Mouse (Mus musculus) heart, embryonic 12.5 days (tissue): ENCODE measurements at regions not wholly inside any gene's neighbourhood (a gene's known extent, or its start where the extent isn't known, plus 50 kb on each side); places are given as distances from the start of the nearest gene placed in this dataset.

ENCODE experiments used
- ATAC-seq: fragments of 200-750 bp; cut with Nextera tagmentation; 2 replicates; pipeline ENCODE4 v1.8.0; 2017; ENCODE audit warnings: moderate TSS enrichment, moderate library complexity; ENCODE audit not compliant: insufficient number of reproducible peaks, low FRiP score
- H3K27ac ChIP-seq: fragments of 300-500 bp; sonication (generic); 2 replicates; pipeline ENCODE4 v1.5.1; 2016; ENCODE audit warnings: mild to moderate bottlenecking, moderate library complexity; ENCODE audit not compliant: poor library complexity, severe bottlenecking
- H3K27me3 ChIP-seq: fragments of 300-500 bp; sonication (generic); replicated peaks from 2 replicates; pipeline ENCODE4 v1.6.1; 2016; ENCODE audit warnings: mild to moderate bottlenecking, moderate library complexity
- H3K36me3 ChIP-seq: fragments of 300-500 bp; sonication (generic); 2 replicates; pipeline ENCODE4 v1.6.1; 2016; ENCODE audit warnings: mild to moderate bottlenecking, moderate library complexity
- H3K4me1 ChIP-seq: fragments of 300-500 bp; sonication (generic); replicated peaks from 2 replicates; pipeline ENCODE4 v1.6.1; 2016; ENCODE audit warnings: mild to moderate bottlenecking
- H3K4me2 ChIP-seq: fragments of 300-500 bp; sonication (generic); 2 replicates; pipeline ENCODE4 v1.6.1; 2016; ENCODE audit warnings: mild to moderate bottlenecking, moderate library complexity
- H3K4me3 ChIP-seq: fragments of 300-500 bp; sonication (generic); 2 replicates; pipeline ENCODE4 v1.5.1; 2016; ENCODE audit warnings: mild to moderate bottlenecking
- H3K9ac ChIP-seq: fragments of 300-500 bp; sonication (generic); 2 replicates; pipeline ENCODE4 v1.6.1; 2016; ENCODE audit warnings: mild to moderate bottlenecking, moderate library complexity
- H3K9me3 ChIP-seq: fragments of 300-500 bp; sonication (generic); replicated peaks from 2 replicates; pipeline ENCODE4 v1.6.1; 2016; ENCODE audit warnings: mild to moderate bottlenecking, moderate library complexity
- WGBS: fragments of 180-500 bp; shearing (Covaris S2); methylation state at CpG from one replicate; pipeline ENCODE4 v1.1.7; 2016; 5-methylcytosine and 5-hydroxymethylcytosine counted together

GRCm38 (mm10) chr15:31138637-31139036, 85.5 kb upstream of the Dap start:
- H3K4me3 ChIP-seq, result no peak overlapping the region
- H3K9ac ChIP-seq, result no peak overlapping the region
- H3K36me3 ChIP-seq, result no peaks in the 10 kb centered on the region
- H3K9me3 ChIP-seq, result no peaks in the 10 kb centered on the region
- H3K4me2 ChIP-seq, result no peak overlapping the region
- H3K27ac ChIP-seq, result no peak overlapping the region
- 81% methylated on average over 6 of the region's 6 CpGs for whole genome bisulfite sequencing
- no peaks in the 10 kb centered on the region for H3K4me1 ChIP-seq
- H3K27me3 ChIP-seq, result no peaks in the 10 kb centered on the region
- ATAC-seq, result no peak

- Histone ChIP-seq H3K27ac (no peak overlapping the region), H3K4me3 (no peak overlapping the region), H3K4me1 (no peaks in the 10 kb centered on the region), H3K36me3 (no peaks in the 10 kb centered on the region), H3K9ac (no peak overlapping the region), H3K4me2 (no peak overlapping the region), H3K9me3 (no peaks in the 10 kb centered on the region), H3K27me3 (no peaks in the 10 kb centered on the region)
- no peak for ATAC-seq
- 74% methylated on average over 4 of the region's 4 CpGs for WGBS
Observed at GRCm38 (mm10) chr15:31141750-31142149, 82.4 kb upstream of the Dap start.

GRCm38 (mm10) chr15:31148251-31149145, 75.6 kb upstream of the Dap start:
- WGBS, result 83% methylated on average over 10 of the region's 10 CpGs
- Histone ChIP-seq H3K27ac (no peak overlapping the region), H3K27me3 (no peaks in the 10 kb centered on the region; the same call in 1 of the 2 replicates), H3K9ac (no peak overlapping the region), H3K36me3 (no peaks in the 10 kb centered on the region), H3K4me2 (no peak overlapping the region), H3K4me1 (no peaks in the 10 kb centered on the region), H3K4me3 (no peak overlapping the region), H3K9me3 (no peaks in the 10 kb centered on the region)
- no peak for ATAC-seq

GRCm38 (mm10) chr15:31149855-31150254, 74.3 kb upstream of the Dap start:
- H3K4me1 ChIP-seq, result no peaks in the 10 kb centered on the region
- no peak overlapping the region for H3K9ac ChIP-seq
- no peaks in the 10 kb centered on the region; the same call in 1 of the 2 replicates for H3K27me3 ChIP-seq
- WGBS, result 76% methylated on average over 2 of the region's 2 CpGs
- no peak overlapping the region for H3K4me3 ChIP-seq
- no peak for ATAC-seq
- H3K9me3 ChIP-seq, result no peaks in the 10 kb centered on the region
- H3K36me3 ChIP-seq, result no peaks in the 10 kb centered on the region
- no peak overlapping the region for H3K27ac ChIP-seq
- no peak overlapping the region for H3K4me2 ChIP-seq

- Histone ChIP-seq H3K27ac (no peak overlapping the region), H3K27me3 (no peaks in the 10 kb centered on the region; the same call in 1 of the 2 replicates), H3K9me3 (no peaks in the 10 kb centered on the region), H3K4me1 (no peaks in the 10 kb centered on the region), H3K9ac (no peak overlapping the region), H3K4me3 (no peak overlapping the region), H3K36me3 (no peaks in the 10 kb centered on the region), H3K4me2 (peak overlapping the region; percentile 41)
- ATAC-seq, result no peak
- WGBS, result 44% methylated on average over 21 of the region's 21 CpGs
Observed at GRCm38 (mm10) chr15:31150546-31151471, 73.3 kb upstream of the Dap start.

- H3K4me1 ChIP-seq, result no peaks in the 10 kb centered on the region
- no peak overlapping the region for H3K27ac ChIP-seq
- 43% methylated on average over 9 of the region's 9 CpGs for WGBS
- no peak overlapping the region for H3K4me2 ChIP-seq
- H3K27me3 ChIP-seq, result no peaks in the 10 kb centered on the region; the same call in 1 of the 2 replicates
- no peaks in the 10 kb centered on the region for H3K36me3 ChIP-seq
- H3K9ac ChIP-seq, result no peak overlapping the region
- no peak for ATAC-seq
- no peak overlapping the region for H3K4me3 ChIP-seq
- no peaks in the 10 kb centered on the region for H3K9me3 ChIP-seq
Observed at GRCm38 (mm10) chr15:31155141-31155540, 69.0 kb upstream of the Dap start.

- Histone ChIP-seq H3K9me3 (no peaks in the 10 kb centered on the region), H3K4me3 (no peak overlapping the region), H3K27ac (no peak overlapping the region), H3K27me3 (no peaks in the 10 kb centered on the region), H3K4me2 (no peak overlapping the region), H3K36me3 (no peaks in the 10 kb centered on the region), H3K9ac (no peak overlapping the region), H3K4me1 (no peaks in the 10 kb centered on the region)
- WGBS, result 65% methylated on average over 9 of the region's 9 CpGs
- ATAC-seq, result no peak
Observed at GRCm38 (mm10) chr15:31166543-31167105, 57.5 kb upstream of the Dap start.

- no peak for ATAC-seq
- Histone ChIP-seq H3K36me3 (no peaks in the 10 kb centered on the region), H3K4me2 (no peak overlapping the region), H3K4me3 (no peak overlapping the region), H3K27ac (no peak overlapping the region), H3K4me1 (no peaks in the 10 kb centered on the region), H3K9ac (no peak overlapping the region), H3K27me3 (no peaks in the 10 kb centered on the region), H3K9me3 (no peaks in the 10 kb centered on the region)
- 69% methylated on average over 5 of the region's 5 CpGs for WGBS
Observed at GRCm38 (mm10) chr15:31167506-31167905, 56.6 kb upstream of the Dap start.

GRCm38 (mm10) chr15:31168191-31168590, 55.9 kb upstream of the Dap start:
- no peaks in the 10 kb centered on the region for H3K4me1 ChIP-seq
- no peak overlapping the region for H3K9ac ChIP-seq
- H3K4me3 ChIP-seq, result no peak overlapping the region
- no peaks in the 10 kb centered on the region for H3K36me3 ChIP-seq
- H3K27me3 ChIP-seq, result no peaks in the 10 kb centered on the region
- no peak overlapping the region for H3K27ac ChIP-seq
- H3K9me3 ChIP-seq, result no peaks in the 10 kb centered on the region
- 81% methylated on average over 9 of the region's 9 CpGs for WGBS
- no peak for ATAC-seq
- no peak overlapping the region for H3K4me2 ChIP-seq

- WGBS, result 78% methylated on average over 6 of the region's 6 CpGs
- Histone ChIP-seq H3K36me3 (no peaks in the 10 kb centered on the region), H3K9ac (no peak overlapping the region), H3K4me1 (no peaks in the 10 kb centered on the region), H3K4me3 (no peak overlapping the region), H3K27ac (no peak overlapping the region), H3K4me2 (no peak overlapping the region), H3K9me3 (no peaks in the 10 kb centered on the region), H3K27me3 (no peaks in the 10 kb centered on the region)
- ATAC-seq, result no peak
Observed at GRCm38 (mm10) chr15:31173309-31174115, 50.6 kb upstream of the Dap start.
